Mouse (Mus musculus) adrenal gland (tissue): ENCODE data around the gene Mrps27.

Source experiments
- intact Hi-C: fragments of 180-260 bp; cut with DNase I; formaldehyde crosslinking; loops from one replicate; pipeline ENCODE4 v1.15.1; 2025

Gene Mrps27

GRCm38 (mm10) chr13:99350009-99350408, 5.4 kb downstream of the Mrps27 start:
- intact Hi-C loops, result loop anchor here (10.0 kb wide), 1 partner anchor 665 kb away; the partner anchor contains the start of gene Mccc2

DNA sequence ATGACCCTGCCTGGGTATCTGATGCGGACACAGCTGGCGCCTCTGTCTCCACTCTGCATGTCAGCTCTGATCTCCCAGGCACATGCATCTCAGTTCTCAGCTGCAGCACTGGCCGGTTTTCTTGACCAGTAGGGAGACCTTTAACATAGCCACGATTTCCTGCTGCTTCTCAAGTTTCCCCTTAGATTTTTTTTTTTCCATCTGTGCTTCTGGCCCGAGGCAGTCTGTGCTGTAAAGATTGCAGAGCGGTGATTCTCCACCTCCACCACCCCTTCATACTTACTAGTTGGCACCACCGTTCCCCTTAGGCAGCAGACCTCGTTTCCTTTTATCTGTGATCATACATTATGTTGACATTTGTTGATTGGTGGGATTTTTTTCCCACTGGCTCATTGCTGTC, 6.6 kb downstream of the Mrps27 start:
- intact Hi-C loops, result loop anchor here (10.0 kb wide), 1 partner anchor 664 kb away; the partner anchor contains the start of gene Mccc2

GRCm38 (mm10) chr13:99351596-99351995, 7.0 kb downstream of the Mrps27 start:
- intact Hi-C loops, result loop anchor here (10.0 kb wide), 1 partner anchor 663 kb away; the partner anchor contains the start of gene Mccc2

DNA sequence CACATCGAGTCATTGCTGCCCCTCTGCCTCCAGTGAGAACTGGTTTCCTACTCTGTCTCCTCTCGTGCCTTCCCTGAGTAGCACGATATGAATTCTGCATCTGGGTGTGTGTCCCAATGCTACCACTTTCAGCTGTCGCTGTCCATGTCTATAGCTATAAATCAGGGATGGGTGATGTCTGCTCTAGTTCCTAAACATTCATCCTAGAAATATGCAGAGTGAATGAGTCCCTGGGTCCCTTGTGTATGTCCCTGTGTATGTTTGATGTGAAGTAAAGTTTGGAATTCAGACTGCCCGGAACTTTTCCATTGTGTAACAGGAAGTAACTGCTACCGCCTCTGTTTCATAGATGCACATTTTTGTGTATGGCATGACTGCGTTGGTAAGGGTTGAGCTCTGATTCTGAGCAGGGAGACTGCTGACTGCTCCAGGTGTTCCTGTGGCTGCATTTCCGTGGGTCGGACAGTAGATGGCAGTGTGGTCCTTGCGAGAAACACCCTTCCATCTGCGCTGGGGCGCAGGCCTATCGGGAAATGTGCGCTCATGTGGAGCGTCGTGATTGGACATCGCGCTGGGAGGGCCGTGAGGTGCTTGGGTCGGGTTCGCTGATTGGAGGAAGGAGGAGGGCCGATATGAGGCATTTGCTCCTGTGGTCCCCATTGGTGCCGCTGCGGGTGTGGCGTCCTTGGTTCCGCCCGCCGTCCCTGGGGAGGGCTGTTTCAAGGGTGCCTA, 8.3 kb downstream of the Mrps27 start:
- intact Hi-C loops, result loop anchor here (1.0 to 10.0 kb wide), 2 partner anchors 484 to 662 kb away; partner anchors contain the start of gene Mccc2

DNA sequence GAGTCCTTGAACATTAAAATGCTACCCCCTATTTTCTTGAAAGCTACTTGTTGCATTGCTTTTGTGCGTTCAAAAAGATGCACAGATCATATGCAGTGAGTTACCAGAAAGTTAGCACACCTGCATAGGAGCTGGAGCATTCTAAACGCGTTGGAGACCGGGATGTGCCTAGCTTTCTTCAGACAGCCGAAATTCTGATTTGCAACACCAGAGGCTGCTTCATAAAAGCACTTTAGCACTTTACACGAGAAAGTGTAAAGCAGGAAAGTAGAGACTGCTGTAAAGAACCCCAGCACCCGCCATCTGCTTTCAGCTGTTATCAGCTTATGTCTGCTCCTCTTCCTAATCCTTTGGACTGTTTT, 8.9 kb downstream of the Mrps27 start:
- intact Hi-C loops, result loop anchor here (1.0 to 10.0 kb wide), 2 partner anchors 484 to 661 kb away; partner anchors contain the start of gene Mccc2

DNA sequence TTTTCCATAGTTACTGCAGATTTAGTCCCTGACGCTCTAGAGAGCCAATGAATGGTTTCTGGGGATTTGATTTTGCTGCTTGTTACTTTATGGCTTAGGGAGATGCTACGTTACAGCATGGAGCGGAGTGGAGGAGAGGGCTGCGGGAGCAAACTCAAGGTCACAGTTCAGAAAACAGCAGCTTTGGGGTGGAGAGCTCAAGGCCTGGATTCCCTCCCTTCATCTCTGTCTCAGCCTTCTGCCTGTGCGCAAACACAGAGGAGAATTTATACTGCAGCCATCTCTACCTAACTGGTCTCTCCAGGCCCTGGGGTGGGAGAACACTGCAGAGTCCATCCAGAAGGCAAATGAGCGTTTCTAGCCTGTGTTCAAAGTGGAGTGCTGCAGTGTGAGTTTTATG, 10.5 kb downstream of the Mrps27 start:
- intact Hi-C loops, result loop anchor here (10.0 kb wide), 1 partner anchor 660 kb away; the partner anchor contains the start of gene Mccc2

DNA sequence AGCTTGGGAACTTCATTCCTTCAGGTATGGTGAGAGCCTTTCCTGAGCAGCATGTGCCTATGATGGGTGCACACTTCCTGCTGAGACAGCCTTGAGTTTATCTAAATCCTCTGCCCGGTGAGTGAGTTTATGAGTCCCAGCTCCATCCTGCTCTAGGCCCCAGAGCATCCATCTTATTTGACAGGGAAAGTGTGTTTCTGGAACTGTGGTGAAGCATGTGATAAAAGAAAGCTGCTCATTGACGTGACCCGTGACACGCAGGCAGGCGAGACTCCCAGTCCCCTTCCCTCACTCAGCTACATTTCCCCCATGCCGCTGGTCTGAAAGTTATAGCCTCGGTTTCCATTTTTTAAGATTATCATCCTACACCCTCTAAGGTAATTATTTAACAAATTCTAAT, 11.3 kb downstream of the Mrps27 start:
- intact Hi-C loops, result loop anchor here (10.0 kb wide), 1 partner anchor 659 kb away; the partner anchor contains the start of gene Mccc2

GRCm38 (mm10) chr13:99356428-99357265, 12.1 kb downstream of the Mrps27 start:
- intact Hi-C loops, result loop anchor here (10.0 kb wide), 1 partner anchor 658 kb away; the partner anchor contains the start of gene Mccc2

- intact Hi-C loops, result loop anchor here (10.0 kb wide), 1 partner anchor 656 kb away; the partner anchor contains the start of gene Mccc2
These were observed 14.3 kb downstream of the Mrps27 start for GRCm38 (mm10) chr13:99358921-99359320.

DNA sequence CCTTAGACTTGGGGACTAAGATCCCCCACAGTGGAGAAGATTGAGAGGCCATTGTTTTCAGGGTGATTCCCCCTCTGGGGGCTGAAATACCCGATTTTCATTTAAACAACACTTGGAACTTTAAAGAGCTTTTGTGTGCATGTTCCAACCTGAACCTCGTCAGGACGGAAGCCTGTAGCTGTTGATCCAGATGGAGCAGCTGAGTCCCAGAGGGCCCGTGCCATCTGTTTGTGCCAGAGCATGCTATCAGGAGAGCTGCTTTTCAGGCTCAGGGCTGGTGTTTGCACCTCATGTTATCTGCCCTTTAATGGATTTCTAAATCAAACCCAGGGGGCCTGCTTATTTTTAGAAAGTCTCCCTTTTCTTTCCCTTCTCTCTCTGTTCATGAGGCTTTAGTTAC, 19.3 kb downstream of the Mrps27 start:
- intact Hi-C loops, result no loop called here

- intact Hi-C loops, result no loop called here
These were observed 22.0 kb downstream of the Mrps27 start for GRCm38 (mm10) chr13:99366422-99367175.

GRCm38 (mm10) chr13:99367554-99368174, 23.1 kb downstream of the Mrps27 start:
- intact Hi-C loops, result no loop called here

- intact Hi-C loops, result no loop called here
These were observed 24.5 kb downstream of the Mrps27 start for GRCm38 (mm10) chr13:99369103-99369502.

- intact Hi-C loops, result loop anchor here (10.0 kb wide), 1 partner anchor 54 kb away; no protein-coding TSS in a partner anchor
These were observed 26.7 kb downstream of the Mrps27 start for GRCm38 (mm10) chr13:99371285-99371684.

- intact Hi-C loops, result loop anchor here (10.0 kb wide), 1 partner anchor 51 kb away; no protein-coding TSS in a partner anchor
These were observed 29.1 kb downstream of the Mrps27 start for GRCm38 (mm10) chr13:99373684-99374083.

GRCm38 (mm10) chr13:99374191-99374590, 29.6 kb downstream of the Mrps27 start:
- intact Hi-C loops, result loop anchor here (10.0 kb wide), 1 partner anchor 51 kb away; no protein-coding TSS in a partner anchor

GRCm38 (mm10) chr13:99375550-99375949, 31.0 kb downstream of the Mrps27 start:
- intact Hi-C loops, result loop anchor here (5.0 to 10.0 kb wide), 3 partner anchors 49 to 462 kb away; no protein-coding TSS in a partner anchor

DNA sequence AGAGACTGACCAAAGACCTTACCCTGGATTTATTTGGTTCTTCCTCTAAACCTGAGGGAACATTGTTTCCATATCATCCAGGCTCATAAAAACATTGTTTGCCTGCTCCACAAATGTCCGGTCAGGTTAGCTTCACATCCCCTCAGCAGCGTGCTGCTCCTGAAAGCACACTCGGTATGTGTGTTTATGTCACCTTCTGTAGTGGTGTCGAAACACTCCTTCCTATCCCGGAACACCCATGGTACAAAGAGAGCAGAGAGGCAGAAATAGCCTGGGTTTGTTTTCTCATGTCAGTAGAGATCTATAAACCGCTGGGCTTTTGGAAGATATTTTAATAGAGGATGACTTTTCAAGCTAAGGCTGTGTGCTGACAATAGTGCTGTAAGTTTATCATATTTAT, 32.5 kb downstream of the Mrps27 start:
- intact Hi-C loops, result loop anchor here (5.0 to 10.0 kb wide), 3 partner anchors 48 to 460 kb away; no protein-coding TSS in a partner anchor

GRCm38 (mm10) chr13:99378223-99378622, 33.6 kb downstream of the Mrps27 start:
- intact Hi-C loops, result loop anchor here (5.0 to 10.0 kb wide), 3 partner anchors 47 to 459 kb away; no protein-coding TSS in a partner anchor

GRCm38 (mm10) chr13:99382373-99382772, 37.8 kb downstream of the Mrps27 start:
- intact Hi-C loops, result no loop called here
